Mouse (Mus musculus) urinary bladder, postnatal 10 days (tissue): ENCODE results near the gene Ercc4.

Source experiments
- DNase-seq: peaks from one replicate; pipeline ENCODE4 v3.0.0; 2022; ENCODE audit warnings: low spot score

Ercc4 gene

DNA sequence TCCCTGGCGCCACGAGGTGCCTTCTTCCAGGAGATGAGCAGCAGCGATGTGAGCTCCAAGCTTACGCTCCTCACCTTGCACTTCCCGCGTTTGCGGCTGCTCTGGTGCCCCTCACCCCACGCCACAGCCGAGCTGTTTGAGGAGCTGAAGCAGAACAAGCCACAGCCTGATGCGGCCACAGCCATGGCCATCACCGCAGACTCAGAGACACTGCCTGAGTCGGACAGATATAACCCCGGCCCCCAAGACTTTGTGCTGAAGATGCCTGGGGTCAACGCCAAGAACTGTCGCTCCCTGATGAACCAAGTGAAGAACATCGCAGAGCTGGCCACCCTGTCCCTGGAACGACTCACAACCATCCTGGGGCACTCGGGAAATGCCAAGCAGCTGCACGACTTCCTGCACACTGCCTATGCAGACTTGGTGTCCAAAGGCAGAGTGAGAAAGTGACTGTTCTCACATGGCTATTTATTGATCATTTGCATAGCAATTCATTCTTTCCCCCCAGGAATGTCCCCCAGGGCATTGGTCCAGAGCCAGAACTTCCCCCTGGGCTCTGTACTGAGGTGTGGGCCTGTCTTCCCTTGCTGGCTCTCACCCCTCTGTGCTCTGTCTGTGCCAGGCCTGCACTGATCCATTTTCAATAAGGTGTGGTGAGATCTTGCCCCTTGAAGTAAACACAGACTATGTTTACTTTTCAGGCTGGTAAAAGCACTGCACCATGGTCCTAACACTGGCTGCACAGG is 38.5 kb downstream of the Ercc4 start:
- no peak for DNase-seq

DNA sequence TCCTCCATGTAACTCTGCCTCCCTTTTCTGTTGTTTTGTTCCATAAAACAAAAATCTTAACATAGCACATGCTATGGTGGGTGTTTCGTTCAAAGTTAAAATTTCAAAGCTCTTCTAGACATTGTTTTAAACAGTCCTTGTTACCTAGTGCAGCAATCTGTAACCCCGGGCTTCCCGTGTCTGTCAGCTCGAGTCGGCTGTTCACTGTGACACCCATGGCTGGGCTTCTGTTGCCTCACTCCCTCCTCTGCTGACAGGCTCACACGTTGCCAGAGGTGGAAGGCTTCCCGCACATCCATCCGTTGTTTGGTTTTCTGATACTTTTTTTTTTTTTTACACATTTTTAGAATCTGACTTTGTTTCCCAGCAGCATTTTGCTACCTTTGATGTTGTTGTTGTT is 40.5 kb downstream of the Ercc4 start:
- DNase-seq, result no peak

DNA sequence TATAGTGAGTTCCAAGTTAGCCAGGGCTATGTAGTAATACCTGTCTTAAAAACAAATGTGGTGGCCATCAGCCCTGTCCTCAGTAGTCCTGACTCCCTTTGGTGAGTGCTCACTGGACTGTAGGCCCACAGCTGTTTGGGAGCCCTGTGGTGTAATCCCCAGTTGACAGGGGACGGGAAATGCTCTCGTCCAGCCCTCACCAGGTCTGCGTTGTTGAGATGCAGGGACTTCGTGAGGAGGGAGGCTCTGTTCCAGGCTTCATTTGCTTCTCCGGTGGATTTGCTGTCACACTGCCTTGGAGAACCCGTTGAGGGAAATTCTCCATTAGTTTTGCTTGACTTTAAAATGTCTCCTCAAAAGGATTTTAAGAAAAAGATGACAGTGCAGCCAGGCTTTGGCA is 41.3 kb downstream of the Ercc4 start:
- DNase-seq, result no peak

DNA sequence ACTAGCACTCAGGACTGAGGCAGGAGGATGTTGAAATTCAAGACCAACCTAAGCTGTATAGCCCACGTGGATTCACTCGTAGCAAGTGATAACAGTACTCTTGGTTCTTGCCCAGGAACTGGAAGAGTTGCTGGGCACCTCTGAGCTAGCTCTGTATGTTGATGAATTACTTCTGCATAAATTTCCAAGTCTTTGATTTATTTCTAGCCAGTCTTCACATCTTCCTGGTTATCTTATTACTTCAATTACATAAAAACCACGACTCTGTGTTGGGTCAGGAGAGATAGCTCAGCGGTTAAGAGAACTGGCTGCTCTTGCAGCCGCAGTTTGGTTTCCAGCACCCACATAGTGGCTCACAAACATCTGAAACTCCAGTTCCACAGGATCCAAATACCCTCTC is 43.0 kb downstream of the Ercc4 start:
- DNase-seq, result no peak

DNA sequence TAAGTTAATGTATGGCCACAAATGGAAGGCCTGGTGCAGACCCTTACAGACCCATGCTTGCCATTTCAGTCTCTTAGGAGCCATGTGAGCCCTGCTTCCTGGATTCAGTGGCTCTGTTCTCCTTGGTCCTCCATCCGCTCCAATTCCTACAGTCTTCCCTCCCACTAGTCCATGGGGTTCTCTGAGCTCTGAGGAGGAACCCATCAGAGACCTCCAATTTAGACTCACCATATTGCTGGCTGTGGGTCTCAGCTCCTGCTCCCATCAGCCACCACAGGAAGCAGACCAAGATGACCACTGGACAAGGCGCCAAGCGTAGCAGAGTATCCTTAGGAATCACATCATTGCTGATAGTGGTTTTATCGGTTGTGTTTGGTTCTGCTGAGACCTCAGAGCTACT is 43.7 kb downstream of the Ercc4 start:
- no peak for DNase-seq

DNA sequence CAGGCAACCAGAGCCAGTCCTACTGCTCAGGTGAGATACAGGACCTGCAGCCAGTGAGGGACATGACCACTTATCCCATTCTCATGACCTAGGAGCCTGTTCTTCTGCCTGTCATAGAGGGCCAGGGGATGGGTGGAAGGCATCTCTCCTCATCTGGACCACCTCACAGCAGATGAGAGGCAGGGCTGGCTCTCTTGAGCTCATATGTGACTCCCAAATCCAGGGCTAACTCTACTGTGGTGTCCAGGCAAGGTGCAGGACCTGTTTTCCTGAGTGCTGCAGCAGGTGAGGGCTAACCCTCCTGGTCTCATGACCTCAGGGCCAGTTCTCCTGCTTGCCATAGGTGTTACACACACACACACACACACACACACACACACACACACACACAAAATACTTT is 44.9 kb downstream of the Ercc4 start:
- no peak for DNase-seq

DNA sequence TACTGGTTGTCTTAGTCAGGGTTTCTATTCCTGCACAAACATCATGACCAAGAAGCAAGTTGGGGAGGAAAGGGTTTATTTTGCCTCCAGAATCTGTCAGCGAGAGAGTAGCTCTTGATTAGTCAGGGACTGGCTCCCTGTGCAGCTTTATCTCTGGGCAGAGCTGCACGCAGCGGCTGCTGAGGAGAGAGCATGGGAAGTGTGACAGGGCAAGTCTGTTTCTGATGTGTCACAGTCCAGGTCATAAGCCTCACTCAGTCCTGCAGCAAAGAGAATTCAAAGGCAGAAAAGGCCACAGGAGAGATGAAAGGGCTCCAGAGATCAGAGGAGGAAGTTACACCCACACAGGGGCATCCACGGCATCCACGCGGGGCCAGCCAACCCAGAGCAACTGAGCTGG is 47.8 kb downstream of the Ercc4 start:
- no peak for DNase-seq

DNA sequence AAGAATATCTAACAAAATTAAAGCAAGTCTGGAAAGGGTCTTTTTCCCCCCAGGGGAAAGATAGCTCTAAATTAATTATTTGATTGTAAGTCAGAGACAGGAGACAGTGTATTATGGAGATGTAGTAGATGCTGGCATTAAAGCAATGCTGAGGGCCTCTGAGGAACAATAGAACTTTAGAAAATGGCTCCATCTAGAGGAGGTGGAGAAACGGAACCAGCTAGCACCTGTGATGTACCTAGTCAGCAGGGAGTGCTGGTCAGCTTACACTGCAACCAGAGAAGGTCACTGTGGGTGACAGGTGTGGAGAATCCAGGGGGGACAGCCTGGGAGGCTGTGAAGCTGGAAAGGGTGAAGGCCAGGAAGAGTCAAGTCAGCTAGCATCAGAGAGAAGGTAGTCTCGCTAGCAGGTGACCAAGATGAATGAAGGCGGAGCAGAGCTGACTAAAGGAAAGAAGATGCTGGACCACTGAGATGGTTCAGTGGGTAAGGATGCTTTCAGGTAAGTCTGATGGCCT is 48.7 kb downstream of the Ercc4 start:
- no peak for DNase-seq

DNA sequence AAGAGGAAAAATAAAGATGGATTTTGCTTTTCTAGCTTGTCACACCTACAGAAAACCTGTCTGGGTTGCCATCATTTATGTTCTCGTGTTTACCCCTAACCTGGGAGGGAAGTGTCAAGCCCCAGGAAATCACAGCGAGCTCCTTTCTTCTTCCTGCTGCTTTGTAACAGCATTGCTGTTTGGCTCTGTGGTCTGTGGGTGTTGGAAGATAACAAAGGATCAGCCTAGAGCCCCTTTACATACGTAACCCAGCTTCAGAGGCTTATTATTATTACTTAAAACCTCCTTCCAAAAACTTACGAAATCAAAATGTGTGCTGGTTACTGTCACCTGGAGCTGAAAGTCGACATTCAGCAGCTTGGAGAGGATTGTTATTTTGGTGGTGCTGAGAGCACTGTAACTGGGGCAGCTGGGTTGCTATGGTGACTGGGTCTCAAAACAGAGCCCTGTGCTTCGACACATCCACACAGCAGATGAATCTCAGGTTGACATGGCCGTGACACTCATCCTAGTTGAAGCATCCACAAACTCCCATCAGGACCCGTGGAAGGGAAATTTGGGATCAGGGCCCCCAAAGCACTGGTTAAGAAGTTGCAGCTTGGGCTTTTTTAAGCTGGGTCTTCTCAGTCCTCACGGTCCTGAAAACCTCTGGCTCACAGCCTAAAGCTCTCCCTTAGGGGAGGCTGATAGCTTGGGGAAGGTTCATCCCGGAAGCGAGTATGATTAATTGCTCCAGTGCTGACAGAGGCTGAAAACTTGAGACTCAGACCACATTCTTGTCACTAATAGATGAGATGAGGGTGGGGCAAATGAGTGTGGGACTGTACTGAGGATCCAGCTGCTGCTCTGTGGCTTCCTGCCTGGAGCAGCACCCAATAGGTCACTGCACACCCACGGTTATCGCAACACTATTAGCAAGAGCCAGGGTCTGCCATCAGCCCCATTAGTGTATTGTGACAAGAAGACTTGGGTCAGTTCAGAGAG is 49.7 kb downstream of the Ercc4 start:
- no peak for DNase-seq

DNA sequence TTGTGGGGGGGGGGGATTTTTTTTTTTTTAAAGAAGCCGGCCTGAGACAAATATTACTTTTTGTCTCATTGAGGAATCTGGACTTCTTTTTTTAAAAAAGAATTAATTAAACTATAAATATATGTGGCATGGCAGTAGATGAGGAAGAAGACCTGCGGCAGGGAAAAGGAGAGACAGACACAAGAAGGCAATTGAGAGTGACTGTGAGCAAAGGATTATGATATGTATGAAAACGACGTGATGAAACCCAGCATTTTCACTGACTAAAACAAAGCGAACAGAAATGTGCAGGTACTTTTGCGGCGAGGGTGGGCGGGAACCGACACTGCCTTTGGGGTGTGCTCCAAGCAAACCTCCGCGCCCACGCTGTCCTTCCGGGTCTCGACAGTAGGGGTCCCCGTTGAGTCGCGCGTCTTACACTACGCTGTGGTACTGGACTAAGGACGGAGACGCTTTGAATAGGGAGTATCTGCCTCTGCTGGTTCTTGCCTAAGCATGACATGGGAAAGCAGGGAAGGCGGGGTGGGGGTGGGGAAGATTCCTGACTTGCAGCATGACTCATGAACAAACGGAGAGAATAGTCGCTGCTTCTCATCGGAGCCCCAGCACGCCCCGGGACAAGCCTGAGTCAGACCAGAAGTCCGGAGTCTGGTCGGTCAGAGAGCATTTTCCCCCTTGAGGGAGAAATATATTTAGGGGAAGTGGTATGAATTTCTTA is 50.6 kb downstream of the Ercc4 start:
- peak; percentile 81 for DNase-seq

DNA sequence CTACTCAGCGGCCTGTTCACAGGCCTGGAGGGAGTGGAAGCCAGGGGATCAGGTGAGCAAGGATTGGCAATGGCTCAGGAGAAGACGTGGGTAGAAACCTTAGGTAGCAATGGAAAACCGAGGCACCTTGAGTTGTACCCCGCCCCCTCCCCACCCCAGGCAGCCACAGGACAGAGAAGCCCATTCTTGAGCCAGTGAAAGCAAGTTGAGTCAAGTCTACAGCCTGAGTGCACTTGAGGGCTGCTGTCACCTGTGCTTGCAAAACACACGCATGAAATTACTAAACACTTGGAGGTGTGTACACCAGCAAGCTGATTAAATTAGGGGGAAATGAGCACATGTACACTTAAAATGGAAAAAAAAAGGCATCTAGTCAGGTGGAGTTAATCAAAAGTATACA is 52.0 kb downstream of the Ercc4 start:
- no peak for DNase-seq

DNA sequence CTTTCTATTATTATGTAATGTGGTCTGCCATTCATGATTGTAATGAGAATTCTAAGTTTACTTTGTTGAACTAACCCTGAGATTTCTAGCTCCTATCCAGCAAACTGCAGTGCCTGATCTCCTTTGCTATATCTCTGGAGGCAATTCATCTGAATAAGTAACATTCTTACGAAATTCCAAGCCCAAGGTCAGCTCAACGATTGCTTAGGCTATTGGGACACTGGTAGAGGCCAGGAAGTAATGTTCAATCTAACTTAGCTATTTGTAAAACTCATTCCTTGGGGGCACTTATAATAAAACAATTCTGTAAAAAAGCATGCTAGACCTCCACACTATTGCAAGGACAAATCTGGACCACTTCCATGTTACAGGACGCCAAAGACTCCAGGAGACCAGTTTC is 58.2 kb downstream of the Ercc4 start:
- DNase-seq, result no peak

DNA sequence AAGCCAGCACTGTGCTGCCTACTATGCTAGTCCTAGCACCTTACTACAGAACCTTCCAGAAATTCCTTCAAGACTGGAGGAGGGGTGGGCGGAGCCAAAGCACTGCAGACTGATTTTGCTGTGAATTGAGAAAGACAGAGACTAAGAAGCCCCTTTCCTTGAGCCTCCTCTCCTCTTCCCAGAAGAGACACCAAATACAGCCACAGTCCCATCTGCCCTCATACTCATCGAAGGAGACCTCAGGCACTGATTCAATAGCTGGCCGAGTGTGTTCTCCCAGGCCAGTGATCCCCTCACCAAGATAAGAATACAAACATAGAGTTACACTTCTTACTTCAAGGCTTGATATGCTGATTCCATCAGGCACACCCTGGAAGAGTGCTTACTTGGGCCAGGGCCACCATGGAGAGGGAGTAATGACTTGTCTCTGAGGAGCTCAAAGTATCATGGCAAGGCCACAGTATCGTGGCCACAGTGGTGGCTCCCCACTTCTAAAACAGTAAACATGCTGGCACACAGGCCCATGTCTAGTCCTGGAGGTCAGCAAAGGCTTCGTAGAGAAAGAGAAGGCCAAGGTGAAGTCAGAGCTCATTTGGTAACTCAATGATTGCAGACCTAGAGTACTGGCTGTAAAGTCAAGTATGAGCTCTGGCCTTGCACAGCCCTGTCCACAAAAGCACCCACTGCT is 63.7 kb downstream of the Ercc4 start:
- DNase-seq, result no peak

DNA sequence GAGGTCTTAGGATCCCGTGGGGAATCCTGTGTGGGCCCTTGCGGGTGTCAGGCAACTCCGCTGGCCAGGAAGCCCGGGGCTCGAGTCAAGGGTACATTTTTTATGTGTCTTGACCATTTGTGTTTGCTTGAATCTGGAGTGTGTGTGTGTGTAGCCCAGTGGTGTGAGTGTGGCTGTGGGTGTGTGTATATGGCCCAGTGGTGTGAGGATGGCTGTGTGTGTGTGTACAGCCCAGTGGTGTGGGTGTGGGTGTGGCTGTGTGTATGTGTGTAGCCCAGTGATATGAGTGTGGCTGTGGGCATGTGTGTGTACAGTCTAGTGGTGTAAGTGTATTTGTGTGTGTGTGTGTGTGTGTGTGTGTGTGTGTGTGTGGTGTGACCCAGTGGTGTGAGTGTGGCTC is 73.0 kb downstream of the Ercc4 start:
- no peak for DNase-seq

DNA sequence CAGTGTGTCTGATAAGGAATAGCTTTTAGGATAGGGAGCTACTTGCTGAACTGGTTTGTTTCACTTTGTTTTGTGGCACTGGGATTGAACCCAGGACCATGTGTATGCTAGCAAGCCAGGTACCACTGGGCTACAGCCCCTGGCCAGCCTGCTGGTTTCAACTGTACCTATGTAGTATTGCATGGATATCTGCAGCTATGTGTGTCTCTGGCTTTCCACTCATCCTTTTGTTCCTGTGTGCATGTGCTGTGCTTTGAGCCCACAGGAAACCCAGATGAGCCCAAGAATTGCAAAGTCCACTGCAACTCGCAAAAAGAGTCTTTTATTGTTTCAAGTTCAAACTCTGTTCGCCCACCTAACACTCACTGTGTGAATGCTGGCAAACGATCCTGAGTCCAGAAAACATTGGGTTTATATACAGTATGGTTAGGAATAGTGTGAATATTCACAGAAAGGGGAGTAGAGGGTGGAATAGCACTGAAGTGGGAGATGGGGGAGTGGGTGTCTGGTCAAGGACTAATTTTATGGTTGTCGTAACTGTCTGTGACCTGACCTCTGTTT is 73.8 kb downstream of the Ercc4 start:
- DNase-seq, result no peak

DNA sequence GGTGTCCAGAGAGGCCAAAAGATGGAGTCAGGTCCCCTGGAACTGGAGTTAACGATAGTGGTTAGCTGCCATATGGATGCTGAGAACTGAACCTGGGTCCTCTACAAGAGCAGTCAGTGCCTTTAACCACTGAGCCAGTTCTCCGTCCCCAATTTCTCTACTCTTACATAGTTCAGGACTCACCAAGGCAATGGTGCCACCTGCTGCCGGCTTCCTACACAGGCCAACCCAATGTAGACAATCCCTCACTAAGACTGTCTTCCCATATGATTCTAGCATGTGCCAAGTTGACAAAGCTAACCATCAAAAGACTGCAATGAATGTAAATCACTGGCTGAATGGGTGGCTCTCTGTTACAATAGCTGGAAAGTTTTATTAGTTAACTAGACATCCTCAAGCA is 74.9 kb downstream of the Ercc4 start:
- no peak for DNase-seq

DNA sequence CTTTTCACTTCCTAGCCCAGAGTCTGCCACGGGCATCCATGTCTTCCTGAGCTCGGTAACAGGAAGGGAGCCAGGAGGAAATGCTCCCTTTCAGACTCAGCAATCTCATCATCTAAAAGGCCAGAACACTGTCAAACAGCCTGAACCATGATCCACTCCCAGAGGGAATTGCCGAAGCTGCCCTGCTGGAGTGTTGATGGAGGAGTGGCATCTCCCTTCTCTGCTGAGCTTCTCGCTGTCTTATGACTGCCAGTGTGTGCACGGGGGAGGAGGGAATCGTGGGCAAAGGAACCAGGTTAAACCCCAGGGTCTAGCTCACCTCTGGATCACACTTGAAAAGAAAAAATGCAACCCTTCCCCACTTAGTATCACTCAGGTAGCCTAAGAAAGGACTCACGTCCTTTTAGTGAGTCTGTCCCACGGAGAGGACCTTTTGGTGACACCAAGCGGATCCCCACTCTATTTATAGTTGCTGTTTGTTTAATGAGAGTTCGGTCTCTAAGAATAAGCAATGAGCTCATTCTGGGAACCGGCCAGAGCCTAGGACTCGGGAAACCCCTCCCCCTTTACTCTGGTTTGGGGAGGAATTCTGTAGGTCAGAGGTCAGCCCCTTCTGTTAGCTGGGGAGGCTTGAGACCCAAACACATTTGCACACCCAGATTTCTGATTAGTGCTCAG is 80.1 kb downstream of the Ercc4 start:
- no peak for DNase-seq

DNA sequence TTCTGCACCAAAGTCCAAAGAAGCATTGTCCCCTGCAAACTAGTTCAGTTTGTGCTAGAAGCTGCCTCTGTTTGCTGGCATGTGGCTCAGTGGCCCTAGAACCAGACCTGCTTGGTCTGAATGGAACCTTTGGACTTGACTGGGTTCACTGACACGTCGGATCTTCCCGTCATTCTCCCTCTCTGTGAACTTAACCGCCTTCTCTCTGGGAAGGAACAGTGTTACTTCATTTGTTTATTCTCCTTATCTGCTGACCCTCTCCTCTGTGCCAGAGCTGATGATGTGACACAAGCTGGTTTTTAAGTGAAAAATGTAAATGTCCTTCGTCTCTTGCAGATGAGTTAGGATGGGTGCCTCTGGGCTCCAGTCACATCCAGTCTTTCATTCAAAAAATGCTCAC is 81.0 kb downstream of the Ercc4 start:
- no peak for DNase-seq

DNA sequence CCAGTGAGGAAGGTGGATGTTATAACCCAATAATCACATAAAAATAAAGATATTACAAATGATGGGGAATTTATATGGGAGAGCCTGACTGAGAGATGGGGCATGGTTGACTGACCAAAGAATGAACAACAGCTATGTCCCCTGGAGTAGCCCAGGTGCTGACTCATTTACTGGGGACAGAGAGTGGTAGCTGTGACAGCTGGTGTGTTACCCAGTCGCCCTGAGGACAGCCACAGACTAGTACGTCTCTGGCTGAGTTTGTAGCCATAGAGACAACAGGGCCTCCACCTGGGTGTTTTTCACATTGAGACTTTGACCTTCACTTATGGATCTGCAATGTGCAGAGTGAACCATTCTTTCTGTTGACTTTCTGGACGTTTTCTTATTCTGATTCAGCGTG is 81.7 kb downstream of the Ercc4 start:
- DNase-seq, result no peak

DNA sequence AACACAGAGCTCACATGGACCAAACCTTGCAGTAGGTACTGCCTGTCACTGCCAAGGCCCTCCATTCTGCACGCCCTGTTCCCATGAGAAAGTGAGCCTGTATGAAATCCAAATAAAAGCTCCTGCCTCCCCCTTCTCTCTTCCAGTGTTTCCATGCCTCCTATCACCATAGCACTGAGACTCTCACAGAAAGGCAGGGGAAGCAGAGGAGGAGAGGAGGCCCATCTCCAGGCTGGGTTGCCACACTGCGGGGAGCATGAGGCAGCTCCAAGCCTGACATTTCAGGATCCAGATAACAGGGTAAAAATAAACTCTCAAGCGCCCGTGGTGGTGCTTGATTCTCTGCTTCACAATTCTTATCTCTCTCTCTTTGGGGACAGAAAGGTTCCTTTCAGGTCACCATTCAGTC is 84.2 kb downstream of the Ercc4 start:
- DNase-seq, result no peak

DNA sequence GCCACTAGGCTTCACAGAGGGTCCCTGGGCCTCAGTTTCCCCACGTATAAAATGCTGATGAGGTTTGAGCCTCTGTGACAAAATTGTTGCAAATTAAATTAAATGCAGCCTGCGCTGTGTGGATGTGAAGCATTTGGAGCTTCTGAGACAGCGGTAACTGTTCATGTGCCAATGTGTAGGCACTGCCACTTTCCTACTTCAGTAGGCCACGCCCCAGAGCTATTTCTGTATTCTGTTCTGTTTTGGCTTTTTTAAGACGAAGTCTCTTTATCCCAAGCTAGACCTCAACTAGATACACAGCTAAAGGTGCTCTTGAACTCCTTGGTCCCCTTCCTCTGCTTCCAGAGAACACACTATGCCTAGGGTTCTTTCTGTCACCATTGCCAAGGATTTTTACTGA is 85.4 kb downstream of the Ercc4 start:
- no peak for DNase-seq
